Mouse (Mus musculus): ENCODE measurements at regions not wholly inside any gene's neighbourhood (a gene's known extent, or its start where the extent isn't known, plus 50 kb on each side); places are given as distances from the start of the nearest gene placed in this dataset.
"Not testable (repeated sequence)": the region's sequence is repeated elsewhere in the genome, so short reads cannot be mapped to it uniquely, and the experiment has no call there.

GRCm38 (mm10) chrX:33416321-33416720, 103.1 kb downstream of the Btbd35f12 start:
- not testable (repeated sequence) for ATAC-seq (ENCODE audit: low read depth); H3K4me2 ChIP-seq (ENCODE audit: low read depth, low read length); H3K4me1 ChIP-seq (ENCODE audit: control insufficient read depth, insufficient read depth, low read length); H3K36me3 ChIP-seq (ENCODE audit: control insufficient read depth, insufficient read depth, low read length); H3K9me3 ChIP-seq (ENCODE audit: control insufficient read depth, low read length); H3K27me3 ChIP-seq (replicated peaks; ENCODE audit: control insufficient read depth, insufficient read depth, low read length); H3K27ac ChIP-seq (replicated peaks; ENCODE audit: low read depth, low read length); H3K9ac ChIP-seq (ENCODE audit: low read depth, low read length); H3K4me3 ChIP-seq (ENCODE audit: low read depth, low read length)
- 87% methylated on average over 7 of the region's 8 CpGs for WGBS
- DNase-seq (ENCODE audit: low spot score) = peak; percentile 30
